Comparison of ENCODE assay signal across 8 mouse cellular contexts in genomic region chr14:103065294-103066167, GRCm38 (mm10). TPM values are rescaled to one million over a fixed set of nuclear protein-coding genes. Genes with fewer than 3 reads are reported as not detected.
DNase-seq lines count a peak whose midpoint lies in the region; ATAC-seq lines count a peak whose summit lies in the region.

No protein-coding gene starts in this region.

- H3K9me3 ChIP-seq in kidney, embryonic 16.5 days (ENCODE audit: low read length): no peaks in the 10 kb centered on the region
- no peaks in the 10 kb centered on the region for H3K9me3 ChIP-seq in embryonic facial prominence, embryonic 11.5 days (replicated peaks; ENCODE audit: control insufficient read depth, low read length)

- H3K27me3 ChIP-seq in kidney, embryonic 16.5 days (ENCODE audit: insufficient read depth, low read length): no peaks in the 10 kb centered on the region
- H3K27me3 ChIP-seq in embryonic facial prominence, embryonic 11.5 days (ENCODE audit: control insufficient read depth, insufficient read depth, low read length): no peaks in the 10 kb centered on the region

- H3K4me2 ChIP-seq in kidney, embryonic 16.5 days (replicated peaks; ENCODE audit: low read depth, low read length): no peak overlapping the region
- no peak overlapping the region for H3K4me2 ChIP-seq in embryonic facial prominence, embryonic 11.5 days (ENCODE audit: low read depth, low read length)

- no peaks in the 10 kb centered on the region for H3K36me3 ChIP-seq in kidney, embryonic 16.5 days (ENCODE audit: insufficient read depth, low read length)
- no peaks in the 10 kb centered on the region for H3K36me3 ChIP-seq in embryonic facial prominence, embryonic 11.5 days (replicated peaks; ENCODE audit: control insufficient read depth, insufficient read depth, low read depth, low read length)

- no peak overlapping the region for H3K4me3 ChIP-seq in kidney, embryonic 16.5 days (ENCODE audit: low read length)
- H3K4me3 ChIP-seq in embryonic facial prominence, embryonic 11.5 days (ENCODE audit: low read depth, low read length): no peak overlapping the region

- peak; percentile 61 for DNase-seq in kidney, adult 11 months
- DNase-seq in adrenal gland, postnatal 36 days: peak; percentile 78 to 82
- DNase-seq in embryonic facial prominence, embryonic 11.5 days (ENCODE audit: low spot score): peak; percentile 86
- peak; percentile 76 to 87 for DNase-seq in heart, postnatal 14 days
- DNase-seq in layer of hippocampus, postnatal 14 days (ENCODE audit: low spot score in 2 of 2): peak; percentile 66 to 79
- DNase-seq in spleen, postnatal 10 days (ENCODE audit: low spot score in 2 of 2): peak; percentile 75 to 88

- no peaks in the 10 kb centered on the region; the same call in 1 of the 2 replicates for H3K4me1 ChIP-seq in kidney, embryonic 16.5 days (ENCODE audit: insufficient read depth, low read length)
- no peaks in the 10 kb centered on the region for H3K4me1 ChIP-seq in embryonic facial prominence, embryonic 11.5 days (ENCODE audit: control insufficient read depth, insufficient read depth, low read length)

- intact Hi-C loops in heart, postnatal 14 days (cut with DNase I): loop anchor here (5.0 kb wide), 2 partner anchors 67 to 282 kb away; partner anchors contain the start of gene Mycbp2

- 14% methylated on average over 10 of the region's 10 CpGs for WGBS in kidney, embryonic 16.5 days
- WGBS in embryonic facial prominence, embryonic 11.5 days: 11% methylated on average over 10 of the region's 10 CpGs

- ATAC-seq in kidney, embryonic 16.5 days (ENCODE audit: low FRiP score, low TSS enrichment): no peak
- ATAC-seq in embryonic facial prominence, embryonic 11.5 days (replicated peaks; ENCODE audit: insufficient number of reproducible peaks, low FRiP score, low TSS enrichment, low read depth): no peak
- peak; percentile 47 for ATAC-seq in megakaryocyte, adult 5-6 weeks (ENCODE audit: poor library complexity, severe bottlenecking)

- no peak overlapping the region for H3K27ac ChIP-seq in kidney, embryonic 16.5 days (ENCODE audit: low read length)
- H3K27ac ChIP-seq in embryonic facial prominence, embryonic 11.5 days (replicated peaks; ENCODE audit: low read depth, low read length): no peak overlapping the region

- no peak overlapping the region for H3K9ac ChIP-seq in kidney, embryonic 16.5 days (replicated peaks; ENCODE audit: low read length)
- H3K9ac ChIP-seq in embryonic facial prominence, embryonic 11.5 days (replicated peaks; ENCODE audit: low read length): no peak overlapping the region

RNA-seq across cellular contexts. Expression of gene Cln5, which starts 4.5 kb away (rescaled TPM):
- 36.7 and 38.1 TPM in 2 replicates for polyA plus RNA-seq in kidney, embryonic 16.5 days (2015; fragmentation: Nextera tagmentation; extraction: Ambion mirVana)
- 10 to 100 TPM; 25.1 to 34.5 TPM for total RNA-seq in adrenal gland, postnatal 36 days (2021)
- 31.8 and 34.3 TPM in 2 replicates for polyA plus RNA-seq in embryonic facial prominence, embryonic 11.5 days (2014; fragmentation: Nextera tagmentation; extraction: Ambion mirVana)
- 10 to 100 TPM; 16.4 to 17.9 TPM for total RNA-seq in heart, postnatal 14 days (2021)
- total RNA-seq in layer of hippocampus, postnatal 14 days (2021): 1 to 10 TPM; 6.4 to 8.9 TPM
- total RNA-seq in megakaryocyte, adult 5-6 weeks (2015): 77.7 and 81.1 TPM in 2 replicates
- total RNA-seq in megakaryocyte, adult 5-6 weeks (2017): 77.6 and 82.9 TPM in 2 replicates

RNA-seq across cellular contexts. Expression of gene Acod1, which starts 18.8 kb away (rescaled TPM):
- not detected in 2 replicates for polyA plus RNA-seq in kidney, embryonic 16.5 days (2015; fragmentation: Nextera tagmentation; extraction: Ambion mirVana)
- total RNA-seq in adrenal gland, postnatal 36 days (2021): not detected
- not detected in 2 replicates for polyA plus RNA-seq in embryonic facial prominence, embryonic 11.5 days (2014; fragmentation: Nextera tagmentation; extraction: Ambion mirVana)
- total RNA-seq in heart, postnatal 14 days (2021): under 1 TPM in 1 of 2 experiments, not detected in 1; 0.10 TPM
- total RNA-seq in layer of hippocampus, postnatal 14 days (2021): not detected
- 1.5 and 1.8 TPM in 2 replicates for total RNA-seq in megakaryocyte, adult 5-6 weeks (2015)
- total RNA-seq in megakaryocyte, adult 5-6 weeks (2017): 1.8 and 2.0 TPM in 2 replicates

RNA-seq across cellular contexts. Expression of gene Fbxl3, which starts 33.8 kb away (rescaled TPM):
- polyA plus RNA-seq in kidney, embryonic 16.5 days (2015; fragmentation: Nextera tagmentation; extraction: Ambion mirVana): 22.0 and 23.5 TPM in 2 replicates
- 10 to 100 TPM; 73.4 to 75.6 TPM for total RNA-seq in adrenal gland, postnatal 36 days (2021)
- 24.8 and 27.2 TPM in 2 replicates for polyA plus RNA-seq in embryonic facial prominence, embryonic 11.5 days (2014; fragmentation: Nextera tagmentation; extraction: Ambion mirVana)
- total RNA-seq in heart, postnatal 14 days (2021): 10 to 100 TPM; 53.9 to 60.1 TPM
- total RNA-seq in layer of hippocampus, postnatal 14 days (2021): 10 to 100 TPM; 71.5 to 71.8 TPM
- 46.3 and 51.3 TPM in 2 replicates for total RNA-seq in megakaryocyte, adult 5-6 weeks (2015)
- total RNA-seq in megakaryocyte, adult 5-6 weeks (2017): 72.7 and 92.4 TPM in 2 replicates
